Mouse (Mus musculus): ENCODE data around the gene Cdc42ep4. TPM values are rescaled to one million over a fixed set of nuclear protein-coding genes. Genes with fewer than 3 reads are reported as not detected.

Cdc42ep4 gene
- polyA plus RNA-seq, 2 experiments from 2014 or later, result 2.4 to 2.5 TPM

DNA sequence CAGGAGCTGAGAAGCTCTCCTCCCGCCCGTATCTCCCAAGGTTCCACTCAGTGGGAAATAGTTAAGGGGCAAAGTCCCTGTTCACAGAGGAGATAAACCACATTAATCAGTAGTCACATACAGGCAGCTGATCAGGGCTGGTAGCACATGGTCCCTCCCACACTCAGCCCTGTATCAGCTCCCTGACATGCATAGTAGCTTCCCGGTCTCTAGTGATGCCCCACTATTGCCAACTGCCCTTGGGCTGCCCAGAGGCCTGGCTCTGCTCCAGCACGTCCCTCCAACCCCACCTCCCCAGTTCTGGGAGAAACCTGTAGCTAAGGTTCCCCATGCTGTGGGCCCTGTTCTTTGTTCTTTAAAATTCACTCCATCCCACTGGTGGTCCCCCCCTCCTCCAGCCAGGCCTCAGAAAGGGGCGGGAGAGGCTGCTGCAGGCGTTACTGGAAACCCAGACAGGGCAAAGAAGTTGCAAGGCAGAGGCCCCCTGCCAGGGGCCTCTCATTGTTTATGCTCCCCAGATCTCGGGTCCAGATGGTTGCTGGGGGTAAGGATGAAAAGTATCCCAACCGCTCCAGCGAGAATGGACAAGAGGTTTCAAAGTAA, 1.8 kb downstream of the Cdc42ep4 start:
- no peak for ATAC-seq

GRCm38 (mm10) chr11:113748797-113749521, 2.7 kb downstream of the Cdc42ep4 start:
- ATAC-seq, result no peak

DNA sequence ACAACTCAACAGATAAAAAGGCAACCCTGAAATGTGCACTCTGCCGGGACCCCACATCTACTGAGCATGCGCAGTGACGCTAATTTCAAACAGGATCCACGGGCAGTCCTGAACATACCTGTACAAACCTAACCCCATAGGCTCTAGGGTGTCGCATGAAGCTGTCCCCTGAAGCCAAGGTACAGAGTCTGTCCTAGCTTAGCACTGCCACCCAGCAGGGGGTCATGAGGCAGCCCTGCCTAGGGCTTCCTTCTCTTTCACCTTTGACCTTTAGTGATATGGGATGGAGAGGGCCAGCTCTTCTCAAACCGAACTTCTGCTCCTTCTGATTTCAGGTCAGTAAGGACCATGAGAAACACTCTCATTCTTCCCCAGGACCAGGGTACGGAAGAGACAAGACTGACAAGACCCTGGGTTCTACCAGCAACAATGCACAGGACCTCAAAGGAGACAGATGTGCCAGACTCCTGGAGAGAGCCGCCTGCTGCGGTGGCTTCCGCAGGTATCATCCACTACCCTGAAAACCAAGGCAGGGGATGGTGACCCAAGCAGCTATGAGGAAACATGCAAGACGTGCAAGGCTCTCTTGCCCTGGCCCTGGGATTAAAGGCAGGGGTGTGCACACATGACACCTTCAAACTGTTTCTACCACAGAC, 3.8 kb downstream of the Cdc42ep4 start:
- ATAC-seq, result no peak

GRCm38 (mm10) chr11:113747056-113747455, 4.6 kb downstream of the Cdc42ep4 start:
- ATAC-seq, result no peak

GRCm38 (mm10) chr11:113745961-113746360, 5.7 kb downstream of the Cdc42ep4 start:
- ATAC-seq, result no peak

GRCm38 (mm10) chr11:113742998-113743397, 8.7 kb downstream of the Cdc42ep4 start:
- ATAC-seq, result no peak

- no peak for ATAC-seq
Observed at GRCm38 (mm10) chr11:113740100-113740499, 11.6 kb downstream of the Cdc42ep4 start.

GRCm38 (mm10) chr11:113739213-113739612, 12.5 kb downstream of the Cdc42ep4 start:
- no peak for ATAC-seq

- ATAC-seq, result no peak
Observed at GRCm38 (mm10) chr11:113737912-113738311, 13.8 kb downstream of the Cdc42ep4 start.

DNA sequence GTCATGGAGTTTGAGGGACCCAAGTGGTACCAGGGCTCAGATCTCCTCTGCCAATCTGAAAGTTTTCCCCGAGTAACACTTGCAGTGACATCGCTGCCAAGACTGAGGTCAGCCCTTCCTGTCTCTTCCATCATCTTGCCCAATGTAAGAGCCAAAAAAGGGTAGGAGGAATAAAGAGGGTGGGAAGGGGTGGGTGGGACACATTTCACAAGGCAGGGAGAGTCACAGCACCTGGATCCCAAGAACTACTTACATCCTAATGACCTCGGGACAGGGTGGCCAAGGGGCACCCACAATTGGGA, 14.2 kb downstream of the Cdc42ep4 start:
- ATAC-seq, result no peak

DNA sequence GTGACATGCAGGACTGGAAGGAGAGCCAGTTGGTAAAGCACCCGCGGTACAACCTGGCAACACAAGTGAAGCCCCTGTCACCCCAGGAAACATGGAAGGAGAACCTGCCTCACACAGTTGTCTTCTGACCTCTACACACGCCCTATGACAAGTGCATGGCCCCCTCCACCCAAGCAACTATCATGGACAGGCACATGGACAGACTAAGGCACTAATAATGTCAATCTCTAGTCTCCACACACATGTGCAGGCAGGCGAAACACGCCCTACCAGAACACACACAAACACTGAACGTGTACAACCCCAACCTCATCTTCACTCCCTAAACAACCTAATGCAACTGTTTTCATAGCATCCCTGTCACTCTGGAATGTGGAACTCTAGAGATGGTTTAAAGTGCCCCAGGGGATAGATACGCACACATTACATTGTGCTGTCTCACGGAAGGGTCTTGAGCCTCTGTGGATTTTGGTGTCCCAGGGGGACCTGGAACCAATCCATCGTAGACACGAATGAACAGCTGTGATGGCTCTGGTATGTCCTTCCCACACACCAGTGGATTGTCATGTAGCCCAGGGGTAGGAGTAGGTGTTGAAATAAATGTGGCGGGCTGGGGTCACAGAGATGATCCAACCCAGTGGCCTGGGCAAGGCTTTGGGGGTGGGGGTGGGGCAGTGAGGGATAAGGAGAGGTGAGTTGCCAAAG, 14.7 kb downstream of the Cdc42ep4 start:
- ATAC-seq, result no peak

GRCm38 (mm10) chr11:113735151-113735550, 16.5 kb downstream of the Cdc42ep4 start:
- no peak for ATAC-seq

GRCm38 (mm10) chr11:113733631-113734364, 17.9 kb downstream of the Cdc42ep4 start:
- ATAC-seq, result no peak

GRCm38 (mm10) chr11:113731945-113732612, 19.6 kb downstream of the Cdc42ep4 start:
- ATAC-seq, result no peak

DNA sequence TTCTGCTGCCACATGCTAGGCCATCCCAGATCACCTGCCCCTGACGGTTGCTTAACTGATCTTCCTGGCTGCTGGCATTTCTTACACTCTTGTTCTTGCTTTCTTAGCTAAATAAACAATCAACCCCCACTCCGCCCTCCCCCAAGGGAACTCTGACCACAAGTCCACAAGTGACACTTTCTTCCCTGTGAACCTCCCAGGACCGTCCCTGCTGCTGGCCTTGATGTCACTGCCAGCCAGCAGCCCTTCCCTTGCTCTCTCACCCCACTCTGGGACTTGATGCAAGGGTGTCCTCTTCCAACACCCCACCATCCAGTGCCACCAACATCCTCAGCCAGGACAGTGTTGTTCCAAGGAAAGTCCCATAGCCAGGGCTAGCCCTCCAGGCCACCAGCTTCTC, 20.8 kb downstream of the Cdc42ep4 start:
- no peak for ATAC-seq

DNA sequence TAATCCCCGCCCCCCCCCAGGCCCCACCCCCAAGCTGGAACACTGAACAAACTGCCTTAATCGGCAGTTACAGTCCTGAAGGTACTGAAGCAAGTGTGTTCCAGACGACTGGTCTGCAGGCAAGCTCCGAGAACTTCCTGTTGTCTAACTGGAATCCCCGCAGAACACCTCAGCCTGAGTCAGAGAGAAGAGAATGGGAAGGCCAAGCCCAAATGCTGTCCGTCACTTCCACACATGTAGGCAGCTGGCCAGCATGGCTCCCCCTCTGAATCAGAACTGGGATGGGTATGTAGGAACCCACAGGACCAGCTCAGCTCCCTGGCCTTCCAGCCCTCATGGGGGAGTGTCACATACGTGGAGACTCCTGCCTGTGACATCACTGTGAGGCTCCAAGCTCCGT, 21.8 kb downstream of the Cdc42ep4 start:
- ATAC-seq, result no peak

- ATAC-seq, result no peak
Observed at GRCm38 (mm10) chr11:113729239-113729638, 22.4 kb downstream of the Cdc42ep4 start.

- ATAC-seq, result no peak
Observed at GRCm38 (mm10) chr11:113727992-113728391, 23.7 kb downstream of the Cdc42ep4 start.

DNA sequence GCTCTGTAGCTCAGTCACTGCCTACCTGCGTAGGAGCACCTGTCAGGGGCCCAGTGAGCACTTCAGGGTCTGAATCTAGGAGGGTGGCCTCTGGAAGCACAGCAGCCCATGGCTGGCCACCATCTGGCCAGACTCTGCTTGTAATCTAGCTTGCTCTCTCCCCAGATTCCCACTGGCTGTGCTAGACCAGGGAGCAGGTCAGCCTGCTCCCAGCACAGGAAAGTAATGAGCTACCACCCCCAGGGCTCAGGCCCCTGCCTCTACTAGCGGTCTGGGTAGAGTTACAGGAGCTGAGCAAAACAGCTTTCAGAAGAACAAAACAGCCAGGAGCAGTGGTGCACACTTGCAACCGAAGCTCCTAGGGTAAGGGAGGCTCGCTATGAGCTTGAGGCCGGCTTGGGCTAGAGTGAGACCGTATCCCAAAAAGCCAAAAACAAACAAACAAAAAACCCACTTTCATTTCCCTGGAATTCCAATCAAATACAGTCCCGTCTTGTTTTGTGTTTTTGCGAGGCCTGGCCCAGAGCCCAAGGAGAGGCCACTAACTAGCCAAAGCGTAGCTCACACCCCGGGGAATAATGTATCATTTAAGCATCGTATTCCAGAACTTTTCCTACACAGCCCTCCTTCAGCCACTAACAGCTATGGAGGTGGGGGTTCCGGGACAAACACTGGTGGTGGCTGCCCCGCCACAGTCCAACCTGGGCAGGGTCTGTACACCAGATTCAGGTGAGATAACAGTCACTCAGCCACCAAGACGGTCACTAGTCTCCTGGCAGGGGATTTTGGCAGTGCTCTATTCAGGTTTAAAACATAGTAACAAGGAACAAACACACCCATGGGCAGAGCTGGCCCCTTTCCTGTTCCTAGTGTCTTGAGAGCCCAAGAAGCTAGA, 24.4 kb downstream of the Cdc42ep4 start:
- ATAC-seq, result no peak

DNA sequence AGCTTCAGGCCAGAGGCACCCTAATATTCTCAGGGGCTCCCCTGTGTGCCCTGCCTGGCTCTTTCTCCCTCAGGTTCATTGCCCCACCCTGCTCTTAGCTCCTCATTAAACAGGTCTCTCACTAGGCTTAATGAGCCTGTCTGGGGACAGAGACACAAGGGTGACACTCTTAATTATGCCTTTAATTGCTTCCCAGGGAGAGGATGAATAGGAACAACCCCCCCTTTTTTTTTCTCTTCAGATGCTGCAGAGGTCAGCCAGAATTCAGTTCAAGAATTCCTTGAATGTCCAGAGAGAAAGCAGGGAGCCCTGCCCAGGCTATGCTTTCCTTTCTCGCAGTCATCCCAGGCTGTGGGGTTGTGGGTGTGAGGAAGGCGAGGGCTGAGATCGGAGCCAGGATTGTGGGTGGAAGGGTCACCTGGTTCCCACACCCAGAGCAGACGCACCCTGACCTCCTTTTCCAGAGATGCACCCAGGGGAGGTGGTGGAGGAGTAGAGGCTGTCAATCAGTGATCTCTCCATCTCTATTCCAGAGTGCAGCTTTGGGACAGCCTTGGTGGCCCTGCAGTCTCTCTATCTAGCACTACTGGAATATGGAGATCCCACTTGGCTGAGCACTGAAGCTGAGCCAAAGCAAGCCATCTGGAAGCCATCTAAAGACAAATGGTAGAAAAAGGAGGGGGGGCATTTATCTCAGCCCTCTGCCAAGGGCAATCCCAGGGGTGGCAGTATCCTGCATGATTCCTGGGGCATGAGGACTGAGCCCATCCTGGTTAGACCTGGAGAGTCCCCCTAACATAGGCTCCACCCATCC, 26.2 kb downstream of the Cdc42ep4 start:
- no peak for ATAC-seq
